Mouse (Mus musculus): ENCODE data around the gene Clasp1.

Gene Clasp1

DNA sequence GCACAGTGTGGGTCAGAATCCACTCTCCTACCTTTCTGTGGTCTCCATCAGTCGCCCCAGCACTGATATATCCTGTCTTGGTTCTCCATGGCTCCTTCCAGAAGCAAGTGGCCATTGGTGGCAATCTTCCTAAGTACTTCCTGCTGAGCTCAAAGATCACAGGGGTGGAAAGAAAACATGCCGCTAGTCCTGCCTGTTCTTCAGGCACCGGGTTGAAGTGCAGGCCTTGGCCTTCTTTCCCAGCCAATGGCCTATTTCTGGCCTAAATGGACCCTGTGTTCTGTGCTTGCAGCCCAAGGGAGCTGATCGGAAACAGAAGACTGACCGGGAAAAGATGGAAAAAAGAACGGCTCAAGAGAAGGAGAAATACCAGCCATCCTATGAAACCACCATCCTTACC, 269.9 kb downstream of the Clasp1 start:
- DNase-seq (ENCODE audit: low read depth) = no peak

DNA sequence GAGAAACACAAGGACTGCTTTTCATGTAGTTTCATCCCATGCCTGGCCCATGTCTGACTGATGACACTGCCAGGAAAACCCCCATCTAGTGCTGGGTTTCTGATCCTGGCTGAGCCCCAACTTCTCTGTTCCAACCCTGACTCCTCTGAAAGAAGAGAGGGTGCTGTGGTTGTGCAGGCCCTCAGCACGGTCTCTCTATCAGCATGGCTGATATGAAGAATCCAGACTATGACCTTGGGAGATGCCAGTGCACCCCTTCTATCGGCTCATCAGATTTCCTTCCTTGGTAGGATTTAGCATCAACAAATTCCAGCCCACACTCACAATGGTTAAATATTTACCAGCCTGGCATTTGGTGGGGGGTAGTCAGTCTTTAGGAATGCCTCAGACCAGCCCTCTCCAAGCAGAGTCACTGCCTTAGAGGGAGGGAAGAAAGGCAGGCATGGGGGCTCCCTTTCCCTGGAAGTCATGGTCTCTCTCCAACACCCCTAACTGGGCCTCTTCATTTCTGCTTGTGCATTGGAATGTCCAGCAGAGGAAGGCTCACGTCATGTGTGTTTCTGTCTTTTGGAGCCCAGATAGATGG, 272.1 kb downstream of the Clasp1 start:
- DNase-seq (ENCODE audit: low read depth) = no peak
